Mouse (Mus musculus) olfactory bulb, adult 2 months (tissue): Measurements from ENCODE around the gene Zcchc18.

Experiments
- CTCF ChIP-seq: fragments of 200-500 bp; IDR thresholded peaks from 2 replicates; pipeline ENCODE4 v1.5.1; 2012; ENCODE audit warnings: low read depth, mild to moderate bottlenecking, low read length, moderate library complexity; ENCODE audit not compliant: insufficient read depth
- POLR2A ChIP-seq: fragments of 200-500 bp; IDR thresholded peaks from 2 replicates; pipeline ENCODE4 v1.6.1; 2012; ENCODE audit warnings: mild to moderate bottlenecking, low read depth, low read length, moderate library complexity; ENCODE audit not compliant: insufficient read depth

- TF ChIP-seq CTCF (no peak), POLR2A (no peak)
These were observed 16.4 kb upstream of the Zcchc18 start, which contains the start of the genes Tmsb15l and Tmsb15b1 for GRCm38 (mm10) chrX:136976424-136977084.
